Mouse (Mus musculus): Measurements from ENCODE around the gene Hist1h2ae.
A peak's percentile ranks its signal among the peaks of the same experiment; 100 is the strongest.
"Not testable (repeated sequence)": the region's sequence is repeated elsewhere in the genome, so short reads cannot be mapped to it uniquely, and the experiment has no call there.

The Hist1h2ae gene

DNA sequence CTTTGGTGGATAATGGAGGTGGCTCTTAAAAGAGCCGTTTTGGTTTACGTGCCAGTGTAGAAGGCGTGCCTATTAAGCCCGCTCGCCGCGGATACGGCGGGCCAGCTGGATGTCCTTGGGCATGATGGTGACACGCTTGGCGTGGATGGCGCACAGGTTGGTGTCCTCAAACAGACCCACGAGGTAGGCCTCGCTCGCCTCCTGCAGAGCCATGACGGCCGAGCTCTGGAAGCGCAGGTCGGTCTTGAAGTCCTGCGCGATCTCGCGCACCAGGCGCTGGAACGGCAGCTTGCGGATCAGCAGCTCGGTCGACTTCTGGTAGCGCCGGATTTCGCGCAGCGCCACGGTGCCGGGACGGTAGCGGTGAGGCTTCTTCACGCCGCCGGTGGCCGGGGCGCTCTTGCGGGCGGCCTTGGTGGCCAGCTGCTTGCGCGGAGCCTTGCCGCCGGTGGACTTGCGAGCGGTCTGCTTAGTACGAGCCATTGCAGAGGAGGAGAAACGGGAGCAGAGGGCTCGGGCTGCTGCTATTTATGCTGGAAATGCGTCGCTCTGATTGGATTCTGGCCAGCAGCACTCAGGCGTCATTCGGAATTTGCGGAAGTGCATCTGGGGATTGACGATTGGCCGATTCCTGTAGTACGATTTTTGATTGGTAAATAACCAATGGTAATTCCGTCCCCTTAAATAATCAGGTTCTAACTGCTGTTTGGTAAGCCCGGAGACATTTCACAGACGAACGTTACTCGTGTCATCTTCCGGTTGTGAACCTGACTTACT lies 8.9 kb downstream of the Hist1h2ae start, which contains the start of gene Hist1h3e:
Gene Hist1h3e (minus strand): TSS at position 487 of the 777 bp plus-strand sequence.
- peak; percentile 94 for DNase-seq

DNA sequence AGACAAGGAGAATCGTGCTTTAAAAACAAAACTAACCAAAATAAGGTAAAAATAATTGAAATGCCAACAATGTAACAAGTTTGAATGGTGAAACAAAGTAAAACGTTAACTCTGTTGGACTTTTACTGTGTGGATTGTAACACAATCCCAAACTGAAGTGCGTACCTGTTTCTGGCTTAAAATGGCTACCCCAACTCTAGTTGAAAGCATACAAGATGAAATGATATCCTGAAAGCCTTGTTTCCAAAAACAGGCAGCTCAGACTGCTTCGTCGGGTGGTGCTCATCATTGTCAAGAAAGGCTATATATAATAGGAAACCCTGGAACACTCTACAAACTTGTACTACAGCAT lies 9.5 kb downstream of the Hist1h2ae start:
- not testable (repeated sequence) for DNase-seq

DNA sequence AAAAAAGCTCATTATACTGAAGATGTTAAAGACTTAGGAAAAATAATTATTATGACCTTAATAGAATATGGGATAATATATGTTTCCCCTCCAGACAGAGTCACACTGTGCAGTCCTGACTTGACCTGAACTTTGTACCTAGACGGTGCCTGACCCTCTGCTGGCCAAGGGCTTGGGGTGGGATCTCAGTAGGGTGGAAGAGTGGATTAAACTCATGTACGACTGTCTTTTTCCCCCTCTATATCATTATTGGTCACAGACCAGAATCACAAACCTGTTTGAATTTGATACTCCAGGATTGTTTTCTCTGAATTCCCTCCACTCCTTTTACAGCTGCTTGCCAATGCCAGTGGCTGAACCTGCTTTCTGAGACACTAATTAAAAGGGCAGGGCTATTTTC lies 10.3 kb downstream of the Hist1h2ae start:
- DNase-seq: not testable (repeated sequence)

DNA sequence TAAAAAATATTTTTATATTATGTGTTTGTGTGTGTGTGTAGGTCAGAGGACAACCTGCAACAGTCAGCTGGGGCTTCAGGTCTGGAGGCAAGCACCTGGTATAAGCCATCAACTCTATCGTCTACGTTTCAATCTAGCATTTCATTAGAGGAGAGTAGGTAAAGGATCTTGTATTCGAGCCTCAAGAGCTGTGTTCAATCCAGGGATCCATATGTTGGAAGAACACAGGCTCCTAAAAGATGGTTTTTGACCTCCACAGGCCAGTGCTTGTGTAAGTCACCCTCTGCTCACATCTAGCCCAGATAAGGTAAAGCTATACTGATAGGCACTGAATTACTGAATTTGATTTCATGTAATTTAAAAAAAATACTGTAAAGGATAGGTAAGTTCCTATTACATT lies 14.1 kb downstream of the Hist1h2ae start:
- DNase-seq: no peak

DNA sequence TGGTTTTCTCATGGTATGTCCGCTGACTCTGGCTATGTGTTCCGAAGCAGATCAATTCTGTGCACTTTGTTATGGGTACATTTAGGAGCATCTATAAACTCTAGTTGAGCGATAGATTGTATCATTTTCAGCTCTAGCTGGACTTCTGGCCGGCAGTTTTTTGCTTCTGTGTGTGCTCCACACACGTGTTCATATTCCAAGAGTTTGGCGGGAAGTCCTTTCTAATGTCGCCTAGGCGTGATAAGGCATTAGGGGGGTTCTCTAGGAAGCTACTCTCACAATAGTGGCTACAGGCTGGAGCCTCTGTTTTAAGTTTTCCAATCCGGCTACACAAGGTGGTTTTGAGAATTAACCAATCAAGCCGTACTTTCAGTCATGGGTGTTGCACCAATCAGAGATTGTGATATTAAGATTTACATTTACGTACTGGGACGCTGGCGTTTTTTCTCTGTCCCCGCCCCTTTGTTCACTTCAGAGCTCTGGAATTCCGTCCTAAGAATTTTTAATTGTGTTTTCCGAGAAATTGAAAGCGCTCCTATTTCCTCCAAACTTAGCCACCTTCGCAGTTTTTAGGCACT lies 15.1 kb downstream of the Hist1h2ae start:
- DNase-seq: peak; percentile 82

DNA sequence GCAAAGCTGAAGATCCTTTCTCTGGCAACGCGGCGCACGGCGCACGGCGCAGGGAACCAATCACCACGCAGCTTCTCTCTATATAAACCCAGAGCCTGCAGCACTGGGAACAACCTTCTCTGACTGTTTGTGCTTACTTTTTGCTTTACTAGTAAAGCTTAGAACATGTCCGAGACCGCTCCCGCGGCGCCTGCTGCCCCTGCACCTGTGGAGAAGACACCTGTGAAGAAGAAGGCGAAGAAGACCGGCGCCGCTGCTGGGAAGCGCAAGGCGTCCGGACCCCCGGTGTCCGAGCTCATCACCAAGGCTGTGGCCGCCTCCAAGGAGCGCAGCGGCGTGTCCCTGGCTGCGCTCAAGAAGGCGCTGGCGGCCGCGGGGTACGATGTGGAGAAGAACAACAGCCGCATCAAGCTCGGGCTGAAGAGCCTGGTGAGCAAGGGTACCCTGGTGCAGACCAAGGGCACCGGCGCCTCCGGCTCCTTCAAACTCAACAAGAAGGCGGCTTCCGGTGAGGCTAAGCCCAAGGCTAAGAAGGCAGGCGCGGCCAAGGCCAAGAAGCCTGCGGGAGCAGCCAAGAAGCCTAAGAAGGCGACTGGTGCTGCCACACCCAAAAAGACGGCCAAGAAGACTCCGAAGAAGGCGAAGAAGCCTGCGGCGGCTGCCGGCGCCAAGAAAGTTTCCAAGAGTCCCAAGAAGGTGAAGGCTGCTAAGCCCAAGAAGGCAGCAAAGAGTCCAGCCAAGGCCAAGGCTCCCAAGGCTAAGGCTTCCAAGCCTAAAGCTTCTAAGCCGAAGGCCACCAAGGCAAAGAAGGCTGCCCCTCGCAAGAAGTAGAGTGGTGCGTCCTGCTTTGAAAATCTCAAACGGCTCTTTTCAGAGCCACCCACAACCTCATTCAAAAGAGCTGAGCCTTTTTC lies 15.8 kb downstream of the Hist1h2ae start:
- DNase-seq: peak; percentile 78

DNA sequence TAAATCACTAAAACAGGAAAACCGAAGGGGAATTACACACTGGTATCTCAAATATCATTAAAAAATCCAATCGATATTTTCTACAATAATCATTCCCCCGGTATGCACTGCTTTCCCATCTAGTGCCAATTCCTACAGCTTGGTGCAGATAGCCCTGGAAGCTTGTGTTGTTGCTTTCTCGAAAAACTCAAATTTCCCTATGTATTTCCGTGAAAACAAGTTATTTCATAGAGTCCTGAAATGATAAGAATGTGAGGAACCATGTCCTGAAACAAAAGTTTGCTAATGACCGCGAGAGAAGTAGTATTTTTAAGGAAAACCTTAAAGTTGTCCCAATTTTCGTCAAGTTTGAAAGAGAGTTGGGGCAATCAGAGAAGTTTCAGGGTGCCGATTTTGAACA lies 16.6 kb downstream of the Hist1h2ae start:
- no peak for DNase-seq

DNA sequence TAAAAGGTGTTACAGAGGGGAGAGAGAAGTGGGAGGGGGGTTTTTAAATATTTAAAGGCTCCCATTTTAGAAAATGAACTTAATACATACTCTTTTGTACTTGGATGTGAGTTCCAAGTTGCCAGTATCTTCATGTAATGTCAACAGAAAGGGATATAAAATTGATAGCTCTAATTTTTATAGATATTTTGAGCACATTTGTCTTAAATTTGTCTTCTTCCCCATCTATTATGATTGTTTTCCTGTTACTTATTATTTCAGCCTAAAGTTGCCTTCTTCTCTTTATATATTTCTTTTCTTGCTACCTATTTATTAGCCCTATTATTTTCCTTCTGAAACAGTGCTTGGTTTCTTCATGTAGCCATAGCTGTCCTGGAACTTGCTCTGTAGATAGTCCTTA lies 18.1 kb downstream of the Hist1h2ae start, which contains the start of gene Hist1h1d:
Gene Hist1h1d (plus strand): TSS at position 301 of the 400 bp plus-strand sequence.
- no peak for DNase-seq

DNA sequence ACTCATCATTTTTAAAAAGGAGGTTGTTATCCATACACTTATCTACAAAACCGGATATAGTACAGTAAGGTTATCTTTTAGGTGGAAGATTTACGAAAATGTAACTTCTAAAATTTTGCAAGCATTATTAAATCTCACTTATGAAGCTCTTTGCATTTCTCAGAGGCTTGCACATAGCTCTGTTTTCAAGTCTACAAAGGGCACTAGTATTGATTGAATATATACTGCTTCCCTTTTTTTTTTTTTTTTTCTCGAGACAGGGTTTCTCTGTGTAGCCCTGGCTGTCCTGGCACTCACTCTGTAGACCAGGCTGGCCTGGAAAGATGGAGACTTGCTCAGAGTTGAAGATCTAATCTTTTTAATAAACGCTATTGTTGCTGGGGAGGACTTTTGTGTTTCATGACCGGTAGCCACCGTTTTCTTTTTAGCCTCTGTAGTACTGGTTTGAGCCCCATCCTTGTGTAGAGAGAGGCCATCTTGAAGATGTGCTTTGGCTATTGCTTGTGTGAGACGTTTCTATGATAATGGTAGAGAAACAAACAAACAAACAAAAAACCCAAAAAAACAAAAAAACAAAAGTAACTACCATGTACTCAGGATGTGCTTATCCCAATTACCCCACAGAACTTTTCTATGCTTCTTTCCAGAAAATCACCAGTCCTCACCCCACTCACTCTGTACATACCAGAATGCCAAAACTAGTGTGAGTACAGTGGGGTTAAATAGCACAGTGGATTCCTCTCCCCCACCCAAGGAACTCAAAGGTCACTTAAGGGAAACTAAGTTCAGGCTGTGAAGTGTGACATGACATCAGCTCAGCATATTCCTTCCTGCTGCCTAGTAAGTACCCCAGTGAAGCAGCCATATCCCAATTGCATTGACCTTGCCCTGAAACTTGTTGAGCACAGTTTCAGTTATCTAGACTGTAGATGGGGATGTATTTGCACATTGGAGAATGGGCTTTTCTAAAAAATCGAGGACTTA lies 18.8 kb downstream of the Hist1h2ae start:
- DNase-seq: no peak

DNA sequence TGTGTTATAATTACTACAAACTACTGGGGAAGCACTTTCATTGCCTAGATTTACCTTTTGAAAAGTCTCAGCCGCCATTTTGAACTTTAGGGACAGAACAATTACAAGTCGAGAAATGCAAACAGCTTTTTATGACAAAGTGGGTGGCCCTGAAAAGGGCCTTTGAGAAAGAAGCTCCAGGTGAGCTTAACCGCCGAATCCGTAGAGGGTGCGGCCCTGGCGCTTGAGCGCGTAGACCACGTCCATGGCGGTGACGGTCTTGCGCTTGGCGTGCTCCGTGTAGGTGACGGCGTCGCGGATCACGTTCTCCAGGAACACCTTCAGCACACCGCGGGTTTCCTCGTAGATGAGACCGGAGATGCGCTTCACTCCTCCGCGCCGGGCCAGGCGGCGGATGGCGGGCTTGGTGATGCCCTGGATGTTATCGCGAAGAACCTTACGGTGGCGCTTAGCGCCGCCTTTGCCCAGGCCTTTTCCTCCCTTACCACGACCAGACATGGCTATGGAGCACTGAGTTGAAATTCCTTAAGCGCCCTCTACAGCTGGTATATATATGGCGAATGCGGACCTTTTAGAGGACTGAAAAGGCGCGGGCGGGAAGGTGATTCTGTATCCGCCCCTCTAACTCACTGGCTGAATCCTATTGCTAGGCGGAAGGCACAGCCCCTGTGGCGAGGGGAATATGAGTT lies 19.7 kb downstream of the Hist1h2ae start, which contains the start of gene Hist1h4f:
Gene Hist1h4f (minus strand): TSS at position 503 of the 689 bp plus-strand sequence.
- DNase-seq: peak; percentile 94

DNA sequence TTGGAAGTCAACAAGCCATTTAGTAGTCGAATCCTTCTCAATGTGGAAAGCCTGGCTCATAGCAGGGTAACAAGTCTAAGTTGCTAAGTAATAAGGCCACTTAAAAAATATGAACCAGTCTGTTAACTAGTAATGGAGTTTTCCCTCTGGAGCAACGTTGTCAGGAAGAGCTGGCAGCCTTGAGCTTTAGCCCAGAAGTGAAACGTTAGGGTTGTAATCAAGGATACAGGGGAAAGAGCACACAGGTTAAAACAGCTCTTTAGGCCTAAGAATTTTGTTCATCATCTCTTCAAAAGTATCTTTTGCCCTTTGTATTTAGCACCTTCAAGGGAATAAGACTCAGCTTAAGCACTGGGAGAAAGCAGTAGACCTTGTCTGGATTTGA lies 20.3 kb downstream of the Hist1h2ae start:
- no peak for DNase-seq

DNA sequence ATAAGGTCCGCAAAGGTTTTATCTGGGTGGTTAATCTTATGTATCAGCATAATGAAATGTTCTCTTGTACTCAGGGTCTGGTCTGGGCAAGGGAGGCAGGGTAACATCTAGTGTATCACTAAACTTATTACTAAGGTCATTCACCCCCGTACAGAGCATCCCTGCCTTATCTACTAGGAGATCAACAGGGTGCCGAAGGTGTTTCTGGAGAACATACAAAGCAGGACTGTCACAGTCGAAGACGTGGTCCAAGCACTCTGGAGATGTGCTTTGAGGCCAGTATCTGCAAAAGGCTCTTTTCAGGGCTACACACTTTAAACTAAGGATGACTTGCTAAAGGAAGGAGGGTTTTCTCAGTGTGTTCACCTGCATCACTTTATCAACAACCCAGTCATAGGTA lies 24.3 kb downstream of the Hist1h2ae start:
- DNase-seq: no peak

DNA sequence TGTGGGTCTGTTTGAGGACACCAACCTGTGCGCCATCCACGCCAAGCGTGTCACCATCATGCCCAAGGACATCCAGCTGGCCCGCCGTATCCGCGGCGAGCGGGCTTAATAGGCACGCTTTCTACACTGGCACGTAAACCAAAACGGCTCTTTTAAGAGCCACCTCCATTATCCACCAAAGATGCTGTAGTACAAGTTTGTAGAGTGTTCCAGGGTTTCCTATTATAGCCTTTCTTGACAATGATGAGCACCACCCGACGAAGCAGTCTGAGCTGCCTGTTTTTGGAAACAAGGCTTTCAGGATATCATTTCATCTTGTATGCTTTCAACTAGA lies 26.3 kb downstream of the Hist1h2ae start:
- not testable (repeated sequence) for DNase-seq

DNA sequence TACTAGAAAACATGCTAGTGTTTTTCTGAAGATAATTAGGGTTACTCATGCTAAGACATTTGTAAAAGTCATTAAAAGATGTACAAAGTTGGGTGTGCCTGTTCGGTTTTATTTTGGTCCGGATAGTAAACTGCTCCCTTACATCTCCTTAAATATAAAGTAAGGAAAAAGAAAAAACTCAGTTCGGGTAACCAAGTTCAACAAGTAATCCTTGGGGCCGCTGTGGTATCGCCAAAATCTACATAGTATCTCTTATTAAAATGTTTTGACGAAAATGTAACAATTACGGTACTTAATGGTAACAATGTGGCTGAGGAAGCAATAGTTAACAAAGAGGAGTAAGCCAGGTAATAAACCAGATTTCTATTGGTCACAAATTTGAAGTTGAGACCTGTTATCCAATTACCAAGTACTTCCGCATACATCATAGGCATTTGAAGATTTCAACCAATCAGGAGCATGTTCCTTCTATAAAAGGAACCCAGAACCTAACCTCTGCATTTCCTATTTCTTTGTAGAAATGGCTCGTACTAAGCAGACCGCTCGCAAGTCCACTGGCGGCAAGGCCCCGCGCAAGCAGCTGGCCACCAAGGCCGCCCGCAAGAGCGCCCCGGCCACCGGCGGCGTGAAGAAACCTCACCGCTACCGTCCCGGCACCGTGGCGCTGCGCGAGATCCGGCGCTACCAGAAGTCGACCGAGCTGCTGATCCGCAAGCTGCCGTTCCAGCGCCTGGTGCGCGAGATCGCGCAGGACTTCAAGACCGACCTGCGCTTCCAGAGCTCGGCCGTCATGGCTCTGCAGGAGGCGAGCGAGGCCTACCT lies 26.8 kb downstream of the Hist1h2ae start, which contains the start of gene Hist1h3f:
Gene Hist1h3f (plus strand): TSS at position 88 of the 822 bp plus-strand sequence.
- DNase-seq: peak; percentile 86

DNA sequence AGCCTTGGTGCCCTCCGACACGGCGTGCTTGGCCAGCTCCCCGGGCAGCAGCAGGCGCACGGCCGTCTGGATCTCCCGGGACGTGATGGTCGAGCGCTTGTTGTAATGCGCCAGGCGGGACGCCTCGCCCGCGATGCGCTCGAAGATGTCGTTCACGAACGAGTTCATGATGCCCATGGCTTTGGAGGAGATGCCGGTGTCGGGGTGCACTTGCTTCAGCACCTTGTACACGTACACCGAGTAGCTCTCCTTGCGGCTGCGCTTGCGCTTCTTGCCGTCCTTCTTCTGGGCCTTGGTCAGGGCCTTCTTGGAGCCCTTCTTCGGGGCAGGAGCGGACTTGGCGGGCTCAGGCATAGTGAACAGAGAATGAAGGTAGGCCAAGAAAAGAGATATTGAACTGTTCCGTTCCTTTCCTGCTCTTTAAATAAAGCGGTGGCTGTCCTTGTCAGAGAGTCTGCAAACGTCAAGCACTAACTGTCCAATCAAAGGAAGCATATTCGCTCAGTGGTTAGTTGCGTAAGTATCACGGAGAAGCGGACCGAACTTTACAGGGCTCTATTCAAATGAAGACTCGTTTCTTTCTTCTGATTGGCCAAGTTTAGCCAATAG lies 27.9 kb downstream of the Hist1h2ae start, which contains the start of gene Hist1h2bh:
Gene Hist1h2bh (minus strand): TSS at position 394 of the 609 bp plus-strand sequence.
- peak; percentile 67 for DNase-seq

DNA sequence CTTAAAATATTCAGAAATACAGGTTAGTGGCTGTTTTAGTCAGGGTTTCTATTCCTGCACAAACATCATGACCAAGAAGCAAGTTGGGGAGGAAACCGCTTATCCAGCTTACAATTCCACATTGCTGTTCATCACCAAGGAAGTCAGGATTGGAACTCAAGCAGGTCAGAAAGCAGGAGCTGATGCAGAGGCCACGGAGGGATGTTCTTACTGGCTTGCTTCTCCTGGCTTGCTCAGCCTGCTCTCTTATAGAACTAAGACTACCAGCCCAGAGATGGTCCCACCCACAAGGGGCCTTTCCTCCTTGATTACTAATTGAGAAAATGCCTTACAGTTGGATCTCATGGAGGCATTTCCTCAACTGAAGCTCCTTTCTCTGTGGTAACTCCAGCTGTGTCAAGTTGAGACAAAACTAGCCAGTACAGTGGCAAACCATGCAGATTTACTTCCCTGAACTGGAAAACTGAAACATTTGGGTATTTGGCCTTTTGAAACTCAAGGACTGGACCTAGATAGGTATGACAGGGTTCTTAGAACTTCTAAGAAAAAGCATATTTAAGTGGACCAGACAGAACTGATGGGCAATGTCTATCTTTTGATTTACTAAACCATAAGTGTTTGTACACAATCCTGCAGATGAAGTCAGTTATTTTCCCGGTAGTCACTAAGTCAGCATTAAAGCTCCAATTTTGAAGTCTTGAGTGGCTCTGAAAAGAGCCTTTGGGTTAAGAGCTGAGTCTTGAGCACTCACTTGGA lies 28.6 kb downstream of the Hist1h2ae start:
- not testable (repeated sequence) for DNase-seq

DNA sequence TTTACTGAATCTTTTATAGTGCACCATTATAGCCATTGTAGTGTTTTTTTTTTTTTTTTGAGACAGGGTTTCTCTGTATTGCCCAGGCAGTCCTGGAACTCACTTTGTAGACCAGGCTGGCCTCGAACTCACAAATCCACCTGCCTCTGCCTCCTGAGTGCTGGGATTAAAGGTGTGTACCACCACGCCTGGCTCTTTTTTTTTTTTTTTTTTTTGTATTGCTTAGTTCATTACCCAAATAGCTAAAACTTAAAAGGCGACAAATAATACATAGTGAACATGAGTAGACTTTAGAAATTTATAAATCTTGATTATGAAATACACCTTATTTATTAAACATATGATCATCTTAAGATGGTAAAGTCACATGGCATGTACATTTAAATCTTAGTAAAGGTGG lies 29.5 kb downstream of the Hist1h2ae start:
- DNase-seq: no peak

DNA sequence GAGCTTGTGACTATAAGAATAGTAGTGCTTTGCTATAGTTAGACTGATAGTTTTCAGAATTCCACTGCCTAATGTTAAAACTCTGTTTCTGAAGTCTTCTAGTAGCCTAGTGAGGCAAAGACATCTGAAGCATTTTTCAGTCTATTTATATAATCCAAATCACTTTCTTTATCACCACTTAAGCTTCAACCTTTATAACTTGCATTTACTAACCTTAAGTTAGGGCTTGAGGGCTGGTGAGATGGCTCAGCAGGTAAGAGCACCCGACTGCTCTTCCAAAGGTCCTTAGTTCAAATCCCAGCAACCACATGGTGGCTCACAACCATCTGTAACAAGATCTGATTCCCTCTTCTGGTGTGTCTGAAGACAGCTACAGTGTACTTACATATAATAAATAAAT lies 31.2 kb downstream of the Hist1h2ae start:
- DNase-seq: not testable (repeated sequence)

DNA sequence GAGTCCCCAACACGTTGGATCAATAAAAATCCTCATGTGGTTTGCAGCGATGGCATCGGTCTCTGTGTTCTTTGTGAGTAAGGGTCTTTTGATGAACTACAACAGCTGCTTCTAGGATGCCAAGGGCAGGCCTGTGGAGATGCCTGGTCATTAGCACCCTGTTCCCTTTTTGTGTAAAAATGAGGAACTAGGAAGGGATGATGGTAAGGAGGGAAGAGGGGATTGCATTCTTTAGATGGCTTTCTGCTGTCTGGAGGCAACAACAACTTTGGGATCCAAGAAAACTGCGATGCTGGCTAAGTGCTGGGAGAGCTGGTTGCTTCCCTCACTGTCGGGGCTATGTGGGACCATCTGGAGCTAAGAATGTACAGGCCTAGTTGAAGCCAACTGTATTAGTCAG lies 32.8 kb downstream of the Hist1h2ae start:
- DNase-seq: no peak
